Mouse (Mus musculus) urinary bladder, postnatal 14 days (tissue): ENCODE data around the gene Ssbp3.

Experiments used
- DNase-seq: peaks from one replicate; pipeline ENCODE4 v3.0.0; 2021; ENCODE audit warnings: low spot score

Gene Ssbp3

DNA sequence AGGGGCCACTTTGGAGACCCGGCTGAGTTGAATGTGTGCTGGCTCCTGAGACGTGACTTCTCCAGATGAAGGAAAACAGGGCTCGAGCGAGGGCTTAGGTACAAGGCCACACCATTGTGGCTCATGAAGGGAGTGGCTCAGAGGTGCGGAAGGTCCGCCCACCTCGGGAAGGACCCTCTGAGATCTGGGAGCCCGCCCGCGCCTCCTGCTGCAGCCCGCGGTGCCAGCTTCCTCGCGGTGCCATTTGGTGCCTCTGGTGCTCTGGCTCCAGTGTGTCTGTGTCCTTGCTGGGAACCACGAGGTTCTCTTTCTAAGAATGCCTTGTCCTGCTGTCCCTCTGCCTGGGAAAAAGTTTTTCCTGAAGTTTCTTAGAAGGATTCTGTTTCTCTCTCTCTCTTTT is 187.4 kb downstream of the Ssbp3 start:
- no peak for DNase-seq

DNA sequence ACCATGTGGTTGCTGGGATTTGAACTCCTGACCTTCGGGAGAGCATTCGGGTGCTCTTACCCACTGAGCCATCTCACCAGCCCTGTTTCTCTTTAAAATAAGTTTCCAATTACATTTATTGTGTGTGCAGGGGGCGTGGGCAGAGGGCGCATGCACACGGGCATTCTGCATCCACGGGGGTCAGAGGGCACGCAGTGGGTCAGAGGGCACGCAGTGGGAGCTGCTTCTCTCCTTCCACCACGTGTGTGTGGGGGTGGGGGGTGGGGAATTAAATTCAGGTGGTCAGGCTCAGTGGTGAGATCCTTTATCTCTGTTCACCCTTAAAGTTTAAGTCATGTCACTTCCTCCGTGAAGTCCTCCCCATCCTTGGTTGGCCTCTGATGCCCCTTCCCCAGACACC is 187.9 kb downstream of the Ssbp3 start:
- no peak for DNase-seq

DNA sequence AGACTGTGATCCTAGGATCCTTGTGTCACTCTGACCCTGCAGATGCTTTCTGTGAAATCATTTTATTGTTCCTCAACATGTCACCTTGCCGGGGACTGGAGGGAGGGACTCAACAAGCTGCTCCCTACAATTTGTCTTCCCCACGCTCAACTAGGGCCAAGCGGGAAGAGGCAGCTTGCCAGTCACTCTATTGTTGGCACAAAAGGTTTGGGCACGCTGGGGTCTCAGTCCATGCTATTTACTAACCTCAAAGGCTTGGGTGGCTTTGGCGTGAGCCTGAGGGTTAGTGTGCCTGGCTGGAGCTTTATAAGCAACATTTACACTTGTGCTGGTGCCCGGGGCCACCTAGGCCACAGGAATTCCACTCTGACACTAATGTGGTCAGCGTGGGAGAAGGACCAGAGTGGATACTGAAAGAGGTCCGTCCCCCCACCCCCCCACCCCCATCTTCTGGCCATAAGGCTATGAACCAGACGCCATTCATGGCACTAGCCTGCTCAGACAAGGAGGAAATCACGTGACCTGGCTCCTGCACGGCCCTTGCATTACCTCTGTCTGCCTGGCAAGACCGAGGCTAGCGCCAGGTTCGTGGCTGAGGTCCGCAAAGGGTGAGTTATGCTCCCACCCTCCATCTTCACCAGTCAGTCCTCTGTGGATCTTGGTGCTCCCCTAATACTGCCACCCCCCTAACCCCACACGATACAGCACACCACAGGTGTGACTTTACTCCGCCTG is 188.5 kb downstream of the Ssbp3 start:
- no peak for DNase-seq
